Mouse (Mus musculus) liver, adult (tissue): ENCODE results near the gene Mrs2.
A peak's percentile ranks its signal among the peaks of the same experiment; 100 is the strongest.

Experiments
- GATA4 ChIP-seq: IDR thresholded peaks from 2 replicates; pipeline ENCODE4 v1.6.1; 2014; ENCODE audit warnings: mild to moderate bottlenecking, low read length; ENCODE audit not compliant: insufficient replicate concordance

Mrs2 gene

GRCm38 (mm10) chr13:24948870-24949269, 71.3 kb downstream of the Mrs2 start:
- no peak for TF ChIP-seq GATA4

GRCm38 (mm10) chr13:24947158-24947557, 73.0 kb downstream of the Mrs2 start:
- TF ChIP-seq GATA4: no peak

GRCm38 (mm10) chr13:24945567-24945966, 74.6 kb downstream of the Mrs2 start:
- no peak for TF ChIP-seq GATA4

GRCm38 (mm10) chr13:24943303-24943702, 76.9 kb downstream of the Mrs2 start:
- TF ChIP-seq GATA4: peak; percentile 31; the same call in 1 of the 2 replicates

GRCm38 (mm10) chr13:24942512-24943282, 77.5 kb downstream of the Mrs2 start, which contains the start of gene Gpld1:
Gpld1 (plus strand) TSS chr13:24943152.
- no peak for TF ChIP-seq GATA4

- TF ChIP-seq GATA4: no peak
Measured at GRCm38 (mm10) chr13:24939472-24939871, 80.7 kb downstream of the Mrs2 start.

GRCm38 (mm10) chr13:24938683-24939082, 81.5 kb downstream of the Mrs2 start:
- TF ChIP-seq GATA4: peak; percentile 85

GRCm38 (mm10) chr13:24937839-24938166, 82.4 kb downstream of the Mrs2 start:
- TF ChIP-seq GATA4: no peak
